ENCODE assay signal across 8 mouse cellular contexts in the genomic region with DNA sequence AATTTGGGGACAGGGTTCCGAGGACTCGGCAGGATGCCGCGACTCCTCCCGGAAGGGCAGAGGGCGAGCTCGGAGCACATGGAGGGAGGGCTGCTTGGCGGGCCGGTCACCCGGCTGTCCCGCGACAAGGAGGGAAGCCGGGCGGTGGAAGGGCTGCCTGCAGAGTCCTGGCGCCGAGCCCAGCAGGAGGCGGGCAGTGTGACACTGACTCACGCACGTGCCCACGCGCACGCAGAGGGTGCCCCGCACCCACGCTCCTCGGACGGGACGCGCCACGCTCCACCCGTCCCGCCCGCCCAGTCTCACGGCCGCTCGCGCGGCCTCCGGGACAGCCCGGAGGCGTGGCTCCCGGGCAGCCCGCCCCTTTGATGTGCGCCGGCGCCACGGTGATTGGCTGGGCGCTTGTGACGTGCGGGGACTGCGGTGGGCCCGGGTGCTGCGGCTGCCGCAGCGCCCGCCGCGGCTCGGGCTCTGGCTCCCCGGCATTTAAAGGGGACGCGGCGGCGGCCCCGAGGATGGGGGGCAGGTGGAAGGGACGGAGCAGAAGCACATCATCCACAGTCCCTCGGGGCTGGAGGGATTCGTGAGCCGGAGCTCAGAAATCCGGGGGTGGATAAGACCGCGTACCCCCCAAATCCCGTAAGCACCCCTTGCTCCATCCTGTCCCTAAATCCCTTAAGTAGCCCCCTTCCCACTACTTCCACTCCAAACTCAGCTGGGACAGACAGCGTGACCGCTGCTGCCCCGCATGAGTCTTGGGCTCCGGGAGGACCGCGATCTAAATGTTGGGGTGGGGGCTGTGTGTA. TPM values are rescaled to one million over a fixed set of nuclear protein-coding genes. Genes with fewer than 3 reads are reported as not detected.
DNase-seq lines count a peak whose midpoint lies in the region; ATAC-seq and TF ChIP-seq lines count a peak whose summit lies in the region.

A gene (plus strand): TSS at position 429 of the 806 bp plus-strand sequence.

- WGBS in forebrain, embryonic 10.5 days, result under 1% methylated on average over 78 of the region's 78 CpGs
- under 1% methylated on average over 76 of the region's 78 CpGs for WGBS in heart, embryonic 15.5 days
- WGBS in liver, postnatal 0 days (ENCODE audit: insufficient replicate concordance), result 2% methylated on average over 72 of the region's 78 CpGs
- under 1% methylated on average over 75 of the region's 78 CpGs for WGBS in neural tube, embryonic 14.5 days

- peak within 1 kb of the TSS; percentile 64 for H3K9ac ChIP-seq in heart, embryonic 15.5 days
- peak within 1 kb of the TSS; percentile 74 for H3K9ac ChIP-seq in liver, postnatal 0 days (replicated peaks)
- H3K9ac ChIP-seq in neural tube, embryonic 14.5 days (replicated peaks; ENCODE audit: low read depth, low read length), result peak within 1 kb of the TSS; percentile 66

- no peak; the same call in 1 of the 2 replicates for TF ChIP-seq EP300 in liver, postnatal 0 days (IDR thresholded peaks at IDR 0.05; ENCODE audit: low read depth)

- peak; percentile 59 to 69 for DNase-seq in CD8-positive naive resting alpha-beta T cell, adult 2 months (ENCODE audit: low read depth in 2 of 2, low spot score in 2 of 2)
- DNase-seq in c-Kit-negative CD71-positive TER-119-positive erythroid progenitor cells, embryonic 14.5 days (ENCODE audit: low read depth, low spot score), result peak; percentile 84
- DNase-seq in forebrain, embryonic 10.5 days (ENCODE audit: extremely low spot score, low spot score), result peak; percentile 88
- DNase-seq in kidney, postnatal 36 days, result peak; percentile 90 to 95
- DNase-seq in liver, postnatal 0 days, result peak; percentile 94
- DNase-seq in testis, postnatal 10 days (ENCODE audit: low spot score), result peak; percentile 94

- ATAC-seq in heart, embryonic 15.5 days (replicated peaks; ENCODE audit: insufficient number of reproducible peaks, insufficient read depth, low FRiP score, low read depth), result peak; percentile 97
- ATAC-seq in liver, postnatal 0 days, result peak; percentile 95
- peak; percentile 98 for ATAC-seq in neural tube, embryonic 14.5 days (ENCODE audit: low read depth)

- H3K27ac ChIP-seq in forebrain, embryonic 10.5 days, result peak within 1 kb of the TSS; percentile 87
- peak within 1 kb of the TSS; percentile 80 for H3K27ac ChIP-seq in heart, embryonic 15.5 days
- peak within 1 kb of the TSS; percentile 58 for H3K27ac ChIP-seq in liver, postnatal 0 days (ENCODE audit: low read depth)
- no peak within 1 kb of the TSS for H3K27ac ChIP-seq in neural tube, embryonic 14.5 days (ENCODE audit: low read depth, low read length)

- no peaks in the 10 kb centered on the region for H3K9me3 ChIP-seq in forebrain, embryonic 10.5 days
- H3K9me3 ChIP-seq in heart, embryonic 15.5 days (replicated peaks), result no peaks in the 10 kb centered on the region
- H3K9me3 ChIP-seq in liver, postnatal 0 days (ENCODE audit: low read length), result no peaks in the 10 kb centered on the region
- no peaks in the 10 kb centered on the region for H3K9me3 ChIP-seq in neural tube, embryonic 14.5 days (ENCODE audit: control insufficient read depth, low read length)

- peak within 1 kb of the TSS; percentile 82 for H3K4me3 ChIP-seq in forebrain, embryonic 10.5 days
- H3K4me3 ChIP-seq in heart, embryonic 15.5 days, result peak within 1 kb of the TSS; percentile 67
- H3K4me3 ChIP-seq in liver, postnatal 0 days (ENCODE audit: low read depth, low read length), result peak within 1 kb of the TSS; percentile 64
- peak within 1 kb of the TSS; percentile 66 for H3K4me3 ChIP-seq in neural tube, embryonic 14.5 days (ENCODE audit: low read depth, low read length)

- H3K4me2 ChIP-seq in heart, embryonic 15.5 days, result peak within 1 kb of the TSS; percentile 98
- peak within 1 kb of the TSS; percentile 95 for H3K4me2 ChIP-seq in liver, postnatal 0 days (ENCODE audit: low read depth, low read length)
- H3K4me2 ChIP-seq in neural tube, embryonic 14.5 days (ENCODE audit: low read depth, low read length), result peak within 1 kb of the TSS; percentile 99

- peaks cover 27% of the 10 kb centered on the region for H3K4me1 ChIP-seq in forebrain, embryonic 10.5 days
- peaks cover 28% of the 10 kb centered on the region for H3K4me1 ChIP-seq in heart, embryonic 15.5 days (replicated peaks)
- peaks cover 24% of the 10 kb centered on the region for H3K4me1 ChIP-seq in liver, postnatal 0 days (ENCODE audit: insufficient read depth)
- peaks cover 5% of the 10 kb centered on the region; the same call in 1 of the 2 replicates for H3K4me1 ChIP-seq in neural tube, embryonic 14.5 days (ENCODE audit: control insufficient read depth, insufficient read depth, low read length)

- no peaks in the 10 kb centered on the region for H3K36me3 ChIP-seq in forebrain, embryonic 10.5 days (replicated peaks)
- no peaks in the 10 kb centered on the region for H3K36me3 ChIP-seq in heart, embryonic 15.5 days
- H3K36me3 ChIP-seq in liver, postnatal 0 days (replicated peaks; ENCODE audit: insufficient read depth, low read length), result no peaks in the 10 kb centered on the region
- H3K36me3 ChIP-seq in neural tube, embryonic 14.5 days (ENCODE audit: control insufficient read depth, insufficient read depth, low read length), result no peaks in the 10 kb centered on the region

- no peak for TF ChIP-seq CTCF in liver, postnatal 0 days (IDR thresholded peaks at IDR 0.05; ENCODE audit: low read depth)

- H3K27me3 ChIP-seq in forebrain, embryonic 10.5 days (ENCODE audit: poor library complexity, severe bottlenecking), result peaks cover 78% of the 10 kb centered on the region
- peaks cover 20% of the 10 kb centered on the region for H3K27me3 ChIP-seq in heart, embryonic 15.5 days
- H3K27me3 ChIP-seq in liver, postnatal 0 days (ENCODE audit: insufficient read depth, low read length), result peaks cover 10% of the 10 kb centered on the region
- peaks cover 26% of the 10 kb centered on the region for H3K27me3 ChIP-seq in neural tube, embryonic 14.5 days (ENCODE audit: control insufficient read depth, insufficient read depth, low read length)

RNA-seq across cellular contexts. Expression of the gene that starts here (rescaled TPM):
- polyA plus RNA-seq in forebrain, embryonic 10.5 days (2016; fragmentation: Nextera tagmentation; extraction: Ambion mirVana), result not detected in 2 replicates
- 4.5 and 5.3 TPM in 2 replicates for polyA plus RNA-seq in heart, embryonic 15.5 days (2015; fragmentation: Nextera tagmentation; extraction: Ambion mirVana)
- 1.9 and 2.0 TPM in 2 replicates for polyA plus RNA-seq in liver, postnatal 0 days (2015; fragmentation: Nextera tagmentation; extraction: Ambion mirVana)
- polyA plus RNA-seq in neural tube, embryonic 14.5 days (2014; fragmentation: Nextera tagmentation; extraction: Ambion mirVana), result 0.51 and 0.62 TPM in 2 replicates

Comparison
In these comparisons a context has a peak if more than half of its experiments do, and no peak if none do; other contexts are left out.
1. Peak in DNase-seq, H3K4me3 ChIP-seq and H3K27ac ChIP-seq in forebrain, embryonic 10.5 days; RNA of the gene not detected or under 1 TPM.
2. Peak in ATAC-seq, H3K4me3 ChIP-seq, H3K9ac ChIP-seq and H3K4me2 ChIP-seq in neural tube, embryonic 14.5 days; RNA of the gene not detected or under 1 TPM.